Mouse (Mus musculus) layer of hippocampus, postnatal 14 days (tissue): ENCODE data around the gene Dock7. TPM values are rescaled to one million over a fixed set of nuclear protein-coding genes. Genes with fewer than 3 reads are reported as not detected.
A peak's percentile ranks its signal among the peaks of the same experiment; 100 is the strongest.

Experiments
- DNase-seq, 2 experiments: peaks; one replicate each; pipeline ENCODE4 v3.0.0; 2021 to 2022; ENCODE audit warnings: low spot score in 2 of 2, mixed read lengths in 1 of 2
- total RNA-seq, 2 experiments: library from RNA; stranded (reverse); gene quantifications; 2 replicates each; pipeline ENCODE4 v1.2.3; 2021

The Dock7 gene
- total RNA-seq, 2 experiments from 2014 or later: 36.2 to 42.4 TPM

DNA sequence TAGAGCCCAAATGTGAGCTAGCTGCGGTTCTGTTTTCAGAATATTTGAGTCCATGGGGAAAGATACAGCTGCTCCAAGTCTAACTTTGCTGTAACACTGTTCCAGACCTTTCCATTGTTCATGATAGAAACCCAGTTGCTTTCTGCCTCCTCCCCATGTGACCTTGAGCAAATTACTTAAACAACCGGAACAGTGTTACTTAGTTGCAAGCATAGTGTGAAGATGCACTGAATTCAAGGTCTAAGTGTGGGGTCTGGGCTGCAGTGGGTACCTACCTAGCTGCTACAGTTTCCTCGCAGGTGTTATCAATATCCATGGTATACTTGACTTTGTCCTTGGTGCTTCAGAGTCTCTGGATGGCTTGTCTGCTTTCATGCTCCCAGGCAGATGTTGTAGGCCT, 1.3 kb upstream of the Dock7 start:
- DNase-seq: peak; percentile 9 to 26

DNA sequence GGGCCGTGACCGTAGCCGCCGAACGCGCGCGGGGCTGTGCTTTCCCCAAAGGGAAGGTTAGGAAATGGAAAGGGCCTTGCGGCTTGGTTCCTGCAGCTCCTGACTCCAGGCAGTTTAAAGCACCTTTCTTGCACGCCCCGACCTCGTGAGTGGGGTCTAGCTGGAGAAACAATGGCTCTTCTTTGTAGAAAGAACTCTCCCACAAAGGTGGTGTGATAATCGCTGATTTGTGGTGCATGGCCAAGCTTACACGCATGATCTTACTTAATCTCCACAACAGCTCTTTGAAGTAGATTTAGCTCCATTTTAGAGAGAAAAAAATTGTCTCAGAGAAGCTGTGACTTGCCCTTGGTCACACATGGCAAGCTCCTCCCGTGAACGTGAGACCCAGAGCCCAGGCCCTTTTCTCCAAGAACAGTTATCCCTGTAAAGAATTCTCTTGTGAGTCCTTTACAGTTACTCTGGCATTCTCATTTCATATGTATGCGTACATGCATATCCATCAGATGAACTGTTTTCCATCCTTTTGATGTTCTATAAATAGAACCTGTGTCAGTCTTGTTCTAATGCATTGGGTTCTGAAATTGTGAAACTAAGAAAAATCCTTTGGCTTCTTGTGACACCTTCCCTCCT, 524 bp upstream of the Dock7 start:
- no peak for DNase-seq

DNA sequence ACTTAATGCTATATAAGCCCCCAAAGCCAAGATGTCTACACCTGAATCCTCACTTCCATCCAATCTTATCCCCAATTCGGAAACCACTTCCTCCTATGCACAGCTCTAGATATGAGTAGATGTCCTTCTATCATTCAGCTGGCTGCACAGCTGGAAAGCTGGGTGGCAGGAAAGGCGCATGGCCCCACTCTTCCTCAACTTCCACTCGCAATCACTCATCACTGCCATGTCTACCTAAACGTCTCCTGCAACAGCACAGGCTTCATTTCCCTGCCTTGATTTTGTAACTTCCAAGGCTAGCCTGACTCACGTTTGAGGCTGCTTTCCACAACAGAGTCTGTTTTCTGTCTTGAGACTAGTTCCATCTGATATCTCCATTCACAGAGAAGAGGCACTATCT, 1.7 kb downstream of the Dock7 start:
- no peak for DNase-seq

DNA sequence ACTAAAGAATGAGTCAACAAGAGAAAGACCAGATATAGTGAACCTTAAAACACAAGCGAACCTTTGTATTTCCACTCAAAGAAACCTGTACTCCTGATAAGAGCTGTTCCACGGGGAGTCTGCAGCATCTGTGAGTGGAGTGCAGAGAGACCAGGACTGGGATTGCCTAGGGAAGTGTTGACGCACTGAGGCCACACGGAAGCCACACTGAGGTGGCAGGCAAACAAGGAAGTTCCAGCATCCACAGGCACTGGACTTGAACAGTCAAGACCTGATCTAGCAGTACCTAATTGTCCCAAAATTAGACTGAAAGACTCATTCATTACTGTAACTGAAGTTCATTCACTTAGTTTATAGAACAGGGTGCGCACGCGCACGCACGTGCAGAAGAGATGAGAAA, 4.9 kb downstream of the Dock7 start:
- DNase-seq: no peak

DNA sequence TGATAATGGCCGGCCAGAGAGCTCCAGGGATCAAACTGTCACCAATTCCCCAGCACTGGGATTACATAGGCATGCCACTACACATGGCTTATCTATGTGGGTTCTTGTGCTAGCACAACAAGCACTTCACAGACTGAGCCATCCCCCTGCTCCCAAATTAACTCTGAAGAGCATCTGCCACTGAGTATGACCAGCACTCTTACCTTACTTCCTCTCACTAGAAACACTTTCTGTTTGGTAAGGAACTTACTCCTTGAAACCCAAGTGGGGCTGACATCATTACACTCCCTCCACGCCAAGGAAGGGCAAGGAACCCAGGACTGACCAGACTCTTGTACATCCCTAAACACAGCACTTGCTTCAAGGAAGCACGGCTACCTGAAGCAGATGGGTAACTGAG, 9.0 kb downstream of the Dock7 start:
- no peak for DNase-seq

DNA sequence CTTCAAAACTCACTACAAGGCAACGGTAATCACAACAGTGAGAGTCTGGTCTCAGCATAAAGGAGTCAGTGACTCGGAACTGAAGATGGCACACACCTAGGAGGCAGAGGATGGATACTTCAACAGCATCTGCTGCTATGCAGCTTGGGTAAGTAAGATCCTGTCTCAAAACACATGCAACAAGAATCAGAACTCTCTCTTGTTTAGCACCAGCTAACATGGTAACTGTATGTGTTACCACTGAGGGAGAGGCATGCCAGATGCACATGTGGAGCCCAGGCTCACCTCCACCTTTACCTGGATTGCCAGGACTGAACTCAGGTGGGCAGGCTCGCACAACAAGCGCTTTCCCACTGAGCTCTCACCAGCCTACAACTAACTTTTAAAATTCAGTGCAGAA, 11.9 kb downstream of the Dock7 start:
- DNase-seq: no peak

DNA sequence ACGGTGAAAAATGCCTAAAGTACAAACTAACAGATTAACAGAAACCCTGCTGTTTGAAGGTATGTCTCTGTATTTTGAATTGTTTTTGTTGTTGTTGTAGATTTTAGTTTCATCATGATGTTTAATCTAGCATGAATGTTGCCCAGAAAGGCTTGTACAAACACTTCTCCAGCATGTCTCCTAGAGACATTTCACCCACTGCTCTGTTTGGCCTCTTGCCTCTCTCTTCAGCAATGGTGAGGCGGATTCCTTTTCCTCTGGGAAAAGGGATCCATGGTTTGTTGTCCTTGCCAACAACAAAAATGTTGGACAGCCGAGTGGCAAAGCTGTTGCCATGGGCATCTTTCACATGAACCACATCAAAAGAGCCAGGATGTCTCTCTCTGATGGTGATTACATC, 17.9 kb downstream of the Dock7 start:
- no peak for DNase-seq

DNA sequence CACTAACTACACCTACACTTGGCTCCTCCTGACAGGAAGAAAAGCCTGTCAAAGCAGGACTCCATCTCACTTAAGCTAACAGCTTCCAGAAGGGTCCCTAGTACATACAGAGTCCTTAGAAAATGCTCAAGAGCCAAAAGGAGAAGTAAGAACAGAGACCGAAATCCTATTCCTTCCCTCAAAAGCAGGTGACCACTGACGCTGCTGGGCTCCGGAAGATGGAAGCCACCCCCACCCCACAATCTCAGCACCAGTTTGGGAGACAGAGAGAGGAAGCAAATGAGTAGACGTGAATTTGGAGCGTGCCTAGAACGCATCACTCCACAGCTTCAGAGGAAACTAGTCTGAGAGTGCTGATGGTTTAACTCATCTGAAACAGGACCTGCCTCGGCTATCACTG, 20.0 kb downstream of the Dock7 start:
- DNase-seq: no peak

DNA sequence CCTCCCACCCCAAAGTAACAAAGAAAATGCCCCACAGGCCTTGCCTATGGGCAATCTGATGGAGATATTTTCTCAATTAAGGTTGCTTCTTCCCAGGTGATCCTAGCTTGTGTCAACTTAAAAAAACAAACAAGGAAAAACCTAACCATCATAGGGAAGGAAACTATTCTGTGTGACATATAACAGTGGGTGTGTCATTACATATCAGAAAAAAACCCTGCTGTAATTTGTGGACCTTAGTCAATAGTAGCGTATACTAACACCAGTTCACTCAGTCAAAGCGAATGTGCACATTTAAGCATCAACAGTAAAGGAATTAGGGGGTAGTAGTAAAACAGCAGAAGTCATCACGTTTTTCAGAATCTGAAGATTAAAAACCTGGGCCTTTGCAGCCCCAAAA, 28.9 kb downstream of the Dock7 start:
- DNase-seq: no peak

DNA sequence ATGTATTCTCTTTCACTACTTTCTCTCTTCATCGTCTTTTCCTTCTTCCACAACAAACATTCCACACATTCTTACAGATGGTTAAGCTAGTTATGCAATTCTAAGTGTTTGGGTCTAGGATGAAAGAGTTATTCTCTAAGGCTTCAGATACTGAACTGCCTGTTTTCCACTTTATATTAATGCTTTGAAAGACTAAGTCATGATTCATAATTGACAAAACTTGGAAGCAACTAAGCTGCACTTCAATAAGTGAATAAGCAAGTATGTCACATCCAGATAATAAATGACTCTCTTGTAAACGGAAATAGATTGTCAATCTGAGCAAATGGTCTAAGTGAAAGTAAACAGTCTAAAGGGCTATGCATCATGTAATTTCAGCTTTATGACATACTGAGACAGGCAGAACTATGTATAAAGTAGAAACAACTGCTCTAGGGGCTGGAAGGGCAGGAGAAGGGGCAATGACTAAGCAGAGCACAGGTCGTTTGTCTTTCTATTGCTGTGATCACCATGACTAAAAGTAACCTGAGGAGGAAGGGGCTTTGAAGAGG, 29.5 kb downstream of the Dock7 start:
- DNase-seq: no peak

DNA sequence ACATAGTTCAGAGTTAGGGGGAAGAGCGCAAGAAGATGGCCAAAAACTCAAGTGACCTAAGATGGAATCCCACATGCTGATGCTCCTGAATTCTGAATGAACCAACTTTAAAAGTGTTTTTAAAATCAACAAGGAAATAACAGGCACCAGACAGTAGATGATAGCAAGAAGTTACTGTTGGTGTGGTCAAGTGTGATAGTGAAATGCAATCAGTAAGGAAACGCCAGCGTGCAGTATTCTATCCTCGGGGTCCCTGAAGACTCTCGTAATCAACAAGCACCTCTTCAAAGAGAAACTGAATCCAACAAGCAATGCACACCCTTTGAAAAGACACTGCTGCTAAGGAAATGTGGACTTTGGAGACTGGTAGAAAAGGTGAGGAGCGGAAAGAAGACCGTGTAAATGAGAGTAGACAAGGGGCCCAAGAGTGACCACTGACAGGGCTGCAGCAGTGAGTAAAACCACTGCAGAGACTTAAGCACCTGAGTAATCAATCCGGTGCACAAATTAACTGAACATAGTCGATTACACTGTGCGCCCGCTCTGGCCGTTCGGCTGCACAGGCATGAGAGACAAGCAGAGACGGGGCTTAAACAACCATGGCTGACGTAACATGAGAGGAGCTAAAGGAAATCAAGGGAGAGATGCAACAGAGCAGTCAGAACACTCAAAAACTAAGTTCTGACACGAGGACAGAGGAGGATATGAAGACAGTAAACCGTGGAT, 32.8 kb downstream of the Dock7 start:
- no peak for DNase-seq

DNA sequence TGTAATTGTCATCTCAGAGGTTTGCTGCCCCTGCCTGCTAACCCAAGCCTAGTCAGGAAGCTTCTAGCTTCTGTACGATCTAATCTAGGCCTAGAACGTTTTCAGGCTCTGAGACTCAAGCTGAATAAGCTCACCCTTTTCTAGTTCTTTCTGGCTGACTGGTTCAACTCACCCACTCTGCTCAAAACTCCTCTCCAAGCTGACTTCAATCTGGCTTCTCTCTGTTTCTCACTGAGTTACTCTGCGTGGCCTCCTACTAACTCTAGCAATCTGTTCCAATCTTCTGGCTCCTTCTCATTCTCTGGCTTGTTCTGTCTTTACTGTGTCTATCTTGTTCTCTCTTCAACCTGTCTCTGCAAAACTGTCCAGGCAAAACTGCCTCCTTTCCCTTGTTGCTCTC, 36.9 kb downstream of the Dock7 start:
- no peak for DNase-seq

DNA sequence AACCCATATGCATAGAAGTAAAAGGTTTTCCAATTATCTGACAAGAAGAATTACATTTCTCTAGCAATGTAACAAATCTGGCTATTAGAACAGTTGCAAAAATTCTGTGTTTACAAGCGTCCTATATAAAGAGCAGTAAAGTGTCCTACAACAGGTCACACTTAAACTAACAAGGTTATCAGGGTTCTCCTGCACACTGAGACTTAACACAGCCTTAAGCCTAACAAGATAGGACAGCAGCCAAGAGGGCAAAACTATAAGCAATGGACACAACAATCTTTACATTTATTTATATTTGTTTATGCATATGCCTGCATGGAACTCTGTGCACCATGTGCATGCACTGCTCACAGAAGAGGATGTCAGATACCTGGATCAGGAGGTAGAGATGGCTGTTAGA, 39.5 kb downstream of the Dock7 start:
- DNase-seq: no peak

DNA sequence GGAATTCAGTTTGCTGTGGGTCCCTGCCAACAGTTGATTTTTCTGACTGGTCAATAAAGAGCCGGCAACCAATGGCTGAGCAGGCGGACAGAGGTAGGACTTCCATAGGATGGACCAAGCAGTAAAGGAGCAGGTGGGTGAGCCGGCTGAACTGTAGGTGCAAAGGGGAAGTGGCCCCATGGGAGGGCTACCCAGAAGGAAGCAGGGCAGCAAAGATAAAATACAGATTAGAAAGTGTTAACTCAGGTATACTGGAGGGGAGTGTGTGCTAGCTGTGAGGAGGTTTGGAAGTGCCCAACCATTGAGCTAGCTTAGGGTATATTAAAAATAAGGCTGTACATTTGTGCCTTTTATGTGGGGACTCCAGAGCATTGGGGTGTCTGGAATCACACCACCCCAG, 42.7 kb downstream of the Dock7 start:
- no peak for DNase-seq

DNA sequence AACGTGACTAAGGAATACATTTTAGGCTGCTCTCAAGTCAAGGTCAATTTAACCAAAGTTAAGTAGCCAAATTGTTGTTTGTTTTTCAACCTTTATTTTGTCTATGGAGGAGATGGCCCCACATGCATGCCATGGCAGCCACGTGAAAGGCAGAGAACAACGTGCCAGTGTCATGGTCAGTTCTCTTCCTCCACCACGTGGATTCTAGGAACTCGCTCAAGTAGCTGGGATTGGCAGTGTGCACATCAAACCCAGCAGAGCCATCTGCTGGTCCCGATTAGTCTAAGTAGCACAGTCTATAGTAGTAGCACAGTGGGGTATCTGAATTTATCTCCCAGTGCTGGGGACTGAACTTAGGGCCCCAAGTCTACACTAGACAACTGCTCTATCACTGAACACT, 51.9 kb downstream of the Dock7 start:
- no peak for DNase-seq

DNA sequence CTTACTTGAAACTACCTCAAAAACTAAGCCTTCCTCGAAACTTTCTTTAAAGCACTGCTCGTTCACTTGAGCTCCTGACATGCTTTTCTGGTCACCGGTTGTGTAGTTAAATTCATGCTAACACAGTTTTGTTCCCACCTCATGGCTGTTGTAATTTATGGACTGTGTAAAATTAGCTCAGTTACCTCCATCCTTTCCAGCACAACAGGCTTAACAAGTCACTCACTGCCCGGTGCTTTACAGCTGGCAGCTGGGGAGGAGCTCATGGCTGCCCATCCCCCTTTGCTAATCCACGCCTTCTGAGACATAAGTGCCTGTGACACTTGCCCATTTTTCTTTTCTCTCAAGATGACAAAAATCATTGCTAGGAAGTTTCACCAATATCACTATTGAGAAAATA, 56.2 kb downstream of the Dock7 start:
- DNase-seq: no peak

DNA sequence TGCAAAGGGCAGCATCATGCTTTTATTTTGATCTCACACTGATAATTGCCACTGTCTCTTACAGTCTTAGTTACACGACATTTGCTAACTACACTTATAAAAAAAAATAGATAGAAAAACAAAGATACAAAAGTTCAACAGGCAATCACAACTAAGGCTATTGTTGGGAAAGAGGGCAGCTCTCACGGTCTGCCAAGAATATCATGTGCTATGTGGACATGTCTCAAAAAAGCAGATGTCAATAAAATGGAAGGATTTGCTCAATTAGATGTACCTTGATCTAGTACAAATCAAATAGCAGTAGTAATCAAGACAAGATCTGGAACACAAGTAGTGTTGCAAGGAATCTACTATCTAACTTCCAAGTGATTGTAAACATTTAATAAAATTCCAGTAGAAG, 72.1 kb downstream of the Dock7 start:
- no peak for DNase-seq

DNA sequence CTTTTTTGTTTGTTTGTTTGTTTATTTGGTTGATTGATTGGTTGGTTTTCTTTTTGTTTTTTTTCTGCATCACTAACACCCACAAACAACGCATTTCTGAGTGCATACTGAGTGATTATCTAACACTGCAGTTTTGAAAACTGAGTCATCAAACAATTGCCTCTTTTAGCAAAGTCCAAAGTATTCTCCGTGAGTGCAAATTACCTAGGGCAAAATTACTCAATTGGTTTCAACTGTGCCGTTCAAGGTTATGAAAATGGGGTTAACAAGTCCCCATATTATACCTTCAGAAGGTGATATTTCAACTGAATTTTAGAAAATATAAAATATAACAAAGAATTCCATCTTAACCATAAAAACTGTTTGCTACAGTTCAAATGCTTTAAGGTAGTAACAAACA, 74.2 kb downstream of the Dock7 start:
- DNase-seq: no peak

DNA sequence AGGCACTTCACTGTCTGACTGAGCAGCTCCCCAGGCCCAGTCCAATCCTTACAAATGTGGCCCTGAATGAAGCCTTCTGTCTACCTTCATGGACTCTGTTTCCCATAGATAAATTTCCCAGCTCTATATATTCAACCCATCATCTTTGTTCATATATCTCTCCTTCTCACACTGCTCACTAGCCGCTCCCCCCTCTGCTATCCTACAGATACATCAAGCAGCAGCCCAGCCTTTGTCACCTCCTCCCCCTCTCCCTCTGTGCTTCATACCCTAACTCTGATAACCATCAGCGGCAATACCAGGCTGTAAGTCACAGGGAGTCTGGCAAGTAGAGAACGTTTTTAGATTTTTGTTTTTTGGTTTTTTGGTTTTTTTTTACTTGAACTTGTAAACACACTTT, 75.9 kb downstream of the Dock7 start:
- DNase-seq: no peak

DNA sequence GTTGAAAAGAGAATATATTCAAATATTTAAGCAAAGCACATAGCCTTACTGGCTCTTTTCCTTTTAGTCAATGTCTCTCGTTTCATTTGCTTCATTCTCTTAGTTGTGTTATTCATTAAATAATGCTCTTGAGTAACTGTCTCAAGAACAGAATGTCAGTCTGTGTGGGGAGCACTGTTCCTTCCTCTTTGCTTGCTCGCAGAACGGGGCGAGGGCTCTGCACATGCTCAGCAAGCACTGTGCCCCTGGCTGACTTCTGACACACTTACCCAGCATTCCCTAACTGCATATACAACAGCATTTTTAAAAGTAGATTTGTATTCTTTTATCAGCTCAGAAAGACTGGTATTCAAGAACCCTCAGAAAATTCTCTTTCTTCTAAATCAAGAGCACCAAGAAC, 87.8 kb downstream of the Dock7 start:
- DNase-seq: peak in 1 of 2 experiments; percentile 6

DNA sequence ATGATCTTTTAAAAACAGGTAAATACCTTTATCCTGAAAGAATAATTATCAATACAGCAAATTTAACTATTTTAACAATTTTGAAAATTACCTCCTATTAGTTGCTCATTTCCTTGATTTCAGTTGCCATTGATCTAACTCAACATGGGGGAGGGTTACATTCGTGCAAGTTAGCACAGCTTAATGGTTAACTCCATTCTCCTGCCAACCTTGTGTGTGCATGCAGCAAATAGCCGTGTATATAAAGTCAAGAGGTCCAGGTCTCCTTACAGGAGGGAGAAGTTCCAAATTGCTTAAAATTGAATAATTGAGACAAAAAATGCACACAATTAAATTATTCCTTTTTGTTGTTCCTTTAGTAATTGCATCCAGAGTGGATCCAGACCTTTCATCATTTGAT, 90.0 kb downstream of the Dock7 start, which contains the start of gene Angptl3:
Angptl3 (plus strand) TSS at position 269 of the 400 bp plus-strand sequence.
- DNase-seq: no peak

DNA sequence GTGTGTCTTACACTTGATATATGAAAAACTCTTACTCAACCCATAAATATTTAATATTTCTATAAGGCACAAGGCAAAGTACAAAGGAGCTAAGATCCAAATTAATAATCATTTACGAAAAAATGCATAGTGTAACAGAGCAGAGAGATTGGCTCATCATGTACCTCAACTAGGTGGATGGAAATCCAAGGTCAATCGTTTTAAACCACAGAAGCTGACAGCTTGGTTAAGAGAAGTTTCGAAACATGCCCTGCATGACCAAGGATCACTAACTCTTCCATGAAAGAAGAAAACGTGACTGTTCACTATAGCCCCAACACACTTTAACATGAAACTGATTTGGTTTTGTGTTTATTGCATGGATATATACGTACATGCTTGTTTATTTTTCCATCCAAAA, 92.3 kb downstream of the Dock7 start:
- DNase-seq: no peak

DNA sequence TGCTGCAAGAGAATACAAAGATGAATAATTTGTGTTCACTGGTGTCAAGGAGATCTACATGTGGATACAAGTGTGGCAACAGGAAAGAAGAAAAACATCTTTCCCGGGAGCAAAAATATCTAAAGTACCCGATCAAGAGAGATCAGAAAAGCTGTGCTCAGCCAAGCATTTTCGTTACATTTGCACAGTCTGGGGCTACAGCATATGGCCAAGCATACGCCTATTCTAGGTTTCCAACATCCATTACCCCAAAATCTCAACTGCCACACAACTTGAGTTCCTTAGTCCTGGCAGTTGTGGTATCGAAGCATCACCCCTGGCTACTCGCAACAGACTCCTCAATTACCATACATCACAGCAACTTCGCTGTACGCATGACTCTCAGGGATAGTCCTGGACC, 98.5 kb downstream of the Dock7 start:
- DNase-seq: peak in 1 of 2 experiments; percentile 5
